Mouse (Mus musculus): Measurements from ENCODE around the gene Smim7. TPM values are rescaled to one million over a fixed set of nuclear protein-coding genes. Genes with fewer than 3 reads are reported as not detected.

Smim7 gene
- polyA plus RNA-seq, 1 experiment from 2014 or later = 123 TPM

DNA sequence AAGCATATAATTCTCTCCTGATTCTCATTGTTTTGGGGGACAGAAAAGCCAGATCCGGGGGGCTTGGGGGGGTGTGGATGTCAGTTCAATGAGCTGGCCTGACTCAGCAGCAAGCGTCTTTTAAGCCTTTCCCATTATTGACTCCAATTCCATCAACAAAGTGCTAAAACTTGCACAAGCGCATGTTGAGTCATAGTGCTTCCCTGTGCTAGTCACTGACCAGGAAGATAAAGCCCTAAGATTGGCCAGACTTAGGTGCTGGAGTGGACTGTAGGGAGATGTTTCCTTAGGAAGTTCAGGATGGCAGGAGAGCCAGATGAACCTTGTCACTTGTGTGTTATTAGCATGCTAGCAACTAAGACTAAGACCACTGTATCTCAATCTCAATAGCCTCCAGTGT lies 36.0 kb downstream of the Smim7 start:
- no peak overlapping the region for H3K4me3 ChIP-seq
- ATAC-seq = no peak
- H3K9ac ChIP-seq = no peak overlapping the region
- no peaks in the 10 kb centered on the region; the same call in 1 of the 2 replicates for H3K4me1 ChIP-seq
- H3K4me2 ChIP-seq = no peak overlapping the region
- no peak overlapping the region for H3K27ac ChIP-seq
- 97% methylated on average over 3 of the region's 3 CpGs for WGBS
- H3K27me3 ChIP-seq = no peaks in the 10 kb centered on the region
- no peaks in the 10 kb centered on the region; the same call in none of the 2 replicates for H3K36me3 ChIP-seq (ENCODE audit: poor library complexity, severe bottlenecking)
- no peaks in the 10 kb centered on the region for H3K9me3 ChIP-seq (replicated peaks)

DNA sequence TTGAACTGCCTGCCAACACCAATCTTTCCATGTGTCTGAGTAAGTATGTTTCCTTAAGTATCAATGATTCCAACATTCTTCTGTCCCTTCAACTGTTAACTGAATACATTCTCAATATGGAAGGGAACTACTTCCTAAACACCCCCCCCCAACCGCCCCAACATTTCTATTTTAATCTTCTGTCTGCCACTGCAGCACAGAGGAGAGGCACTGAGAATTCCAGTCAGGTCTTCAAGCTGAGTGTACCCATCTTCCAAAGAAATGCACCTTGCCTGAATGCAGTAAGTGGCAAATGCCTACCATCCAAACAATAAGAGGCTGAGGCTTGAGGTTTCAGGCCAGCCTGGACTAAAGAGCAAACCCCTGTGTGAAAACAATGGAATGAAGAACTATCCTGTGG lies 38.8 kb downstream of the Smim7 start:
- H3K27ac ChIP-seq = no peak overlapping the region
- ATAC-seq = no peak
- no peaks in the 10 kb centered on the region for H3K9me3 ChIP-seq (replicated peaks)
- H3K9ac ChIP-seq = no peak overlapping the region
- H3K27me3 ChIP-seq = no peaks in the 10 kb centered on the region
- H3K4me2 ChIP-seq = no peak overlapping the region
- WGBS = 100% methylated on average over 1 of the region's 1 CpGs
- peaks cover 6% of the 10 kb centered on the region for H3K36me3 ChIP-seq (ENCODE audit: poor library complexity, severe bottlenecking)
- no peaks in the 10 kb centered on the region for H3K4me1 ChIP-seq
- no peak overlapping the region for H3K4me3 ChIP-seq

DNA sequence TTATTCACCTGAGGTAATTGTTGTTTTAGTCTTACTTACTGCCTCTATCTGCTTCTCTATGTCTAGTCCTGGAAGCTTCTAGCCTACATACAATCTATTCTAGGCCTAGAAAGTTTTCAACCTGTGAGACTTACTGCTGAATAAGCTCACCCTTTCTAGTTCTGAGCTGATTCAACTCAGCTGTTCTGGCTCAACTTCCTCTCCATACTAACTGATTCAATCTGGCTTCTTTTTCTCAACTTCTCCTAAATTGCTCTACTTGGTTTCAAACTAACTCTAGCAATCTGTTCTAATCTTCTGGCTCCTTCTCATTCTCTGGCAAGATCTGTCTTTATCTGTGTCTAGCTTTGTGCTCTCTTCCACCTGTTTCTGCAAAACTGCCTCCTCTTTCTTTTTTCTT lies 49.0 kb downstream of the Smim7 start:
- no peak for ATAC-seq
- H3K27ac ChIP-seq = no peak overlapping the region
- no peaks in the 10 kb centered on the region for H3K9me3 ChIP-seq (replicated peaks)
- H3K36me3 ChIP-seq (ENCODE audit: poor library complexity, severe bottlenecking) = peaks cover 6% of the 10 kb centered on the region
- H3K4me3 ChIP-seq = no peak overlapping the region
- no peak overlapping the region for H3K9ac ChIP-seq
- no peaks in the 10 kb centered on the region for H3K4me1 ChIP-seq
- H3K4me2 ChIP-seq = no peak overlapping the region
- H3K27me3 ChIP-seq = no peaks in the 10 kb centered on the region

DNA sequence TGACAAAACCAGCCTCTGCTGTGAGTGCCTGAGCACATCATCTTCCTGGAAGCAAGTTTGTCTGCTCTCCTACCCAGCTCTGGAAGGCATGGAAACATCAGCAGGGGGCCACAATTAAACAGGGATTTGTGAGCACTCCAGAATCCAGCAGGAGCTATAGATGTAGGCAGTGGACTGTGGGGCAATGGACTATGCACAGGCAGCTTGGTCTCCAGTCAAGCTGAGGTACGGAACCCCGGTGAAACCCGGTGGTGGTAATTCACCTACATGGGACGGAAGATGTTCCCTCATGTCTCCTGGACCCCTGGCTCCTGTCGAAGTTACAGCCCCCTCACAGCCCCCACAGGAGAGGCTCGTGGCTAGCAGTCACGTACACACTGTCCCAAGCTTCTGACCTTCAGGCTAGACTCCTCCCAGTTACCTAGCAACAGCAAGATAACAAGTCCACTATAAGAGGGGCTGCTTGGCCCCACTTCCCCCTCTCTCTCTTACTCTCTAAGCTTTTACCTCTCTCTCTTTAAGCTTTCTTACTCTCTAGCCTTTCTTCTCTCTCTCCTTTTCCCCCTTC lies 53.4 kb downstream of the Smim7 start:
- H3K36me3 ChIP-seq (ENCODE audit: poor library complexity, severe bottlenecking) = peaks cover 6% of the 10 kb centered on the region
- 64% methylated on average over 7 of the region's 7 CpGs for WGBS
- H3K4me2 ChIP-seq = no peak overlapping the region
- H3K9me3 ChIP-seq (replicated peaks) = no peaks in the 10 kb centered on the region
- no peak for ATAC-seq
- no peaks in the 10 kb centered on the region for H3K27me3 ChIP-seq
- H3K4me1 ChIP-seq = no peaks in the 10 kb centered on the region
- no peak overlapping the region for H3K4me3 ChIP-seq
- no peak overlapping the region for H3K9ac ChIP-seq
- H3K27ac ChIP-seq = no peak overlapping the region

Small RNA genes within 50 kb of the gene (microRNA-seq; reads per million reads assigned to microRNA genes)
- gene Gm28019 = not detected

Other genes starting within 250 kb of the Smim7 start
- 61.4 and 69.0 TPM in 2 replicates for gene Eps15l1, start 149.6 kb downstream of the Smim7 start, polyA plus RNA-seq (2015; fragmentation: Nextera tagmentation; extraction: Ambion mirVana)
- gene Calr3, start 127.2 kb downstream of the Smim7 start, polyA plus RNA-seq (2015; fragmentation: Nextera tagmentation; extraction: Ambion mirVana) = 0.87 and 0.99 TPM in 2 replicates
- 19.1 and 19.5 TPM in 2 replicates for gene 1700030K09Rik, start 127.2 kb downstream of the Smim7 start, polyA plus RNA-seq (2015; fragmentation: Nextera tagmentation; extraction: Ambion mirVana)
- gene Cherp, start 95.9 kb downstream of the Smim7 start, polyA plus RNA-seq (2015; fragmentation: Nextera tagmentation; extraction: Ambion mirVana) = 48.4 and 55.7 TPM in 2 replicates
- gene Slc35e1, start 78.5 kb downstream of the Smim7 start, polyA plus RNA-seq (2015; fragmentation: Nextera tagmentation; extraction: Ambion mirVana) = 6.4 and 8.8 TPM in 2 replicates
- 15.5 and 19.4 TPM in 2 replicates for gene Med26, start 22.8 kb downstream of the Smim7 start, polyA plus RNA-seq (2015; fragmentation: Nextera tagmentation; extraction: Ambion mirVana)
- 13.3 and 13.5 TPM in 2 replicates for gene Tmem38a, start 967 bp upstream of the Smim7 start, polyA plus RNA-seq (2015; fragmentation: Nextera tagmentation; extraction: Ambion mirVana)
- gene Nwd1, start 75.6 kb upstream of the Smim7 start, polyA plus RNA-seq (2015; fragmentation: Nextera tagmentation; extraction: Ambion mirVana) = 0.68 and 0.97 TPM in 2 replicates
- gene Sin3b, start 152.2 kb upstream of the Smim7 start, polyA plus RNA-seq (2015; fragmentation: Nextera tagmentation; extraction: Ambion mirVana) = 185 and 197 TPM in 2 replicates
- 0.57 and 0.87 TPM in 2 replicates for gene F2rl3, start 190.8 kb upstream of the Smim7 start, polyA plus RNA-seq (2015; fragmentation: Nextera tagmentation; extraction: Ambion mirVana)

Measured in forebrain, embryonic 13.5 days (tissue).